Mouse (Mus musculus) liver, adult 2 months (tissue): ENCODE measurements around the gene Usp6nl. TPM values are rescaled to one million over a fixed set of nuclear protein-coding genes. Genes with fewer than 3 reads are reported as not detected.

ENCODE experiments used
- DNase-seq: peaks from one replicate; pipeline ENCODE4 v3.0.0-alpha.2; 2011; ENCODE audit warnings: low read depth, low spot score; ENCODE audit errors: extremely low read depth
- H3K27ac ChIP-seq: fragments of 200-500 bp; replicated peaks from 2 replicates; pipeline ENCODE4 v1.5.1; 2012; ENCODE audit warnings: low read depth, mild to moderate bottlenecking, control low read depth, inconsistent platforms, low read length; ENCODE audit not compliant: insufficient read depth
- H3K27me3 ChIP-seq: fragments of 200-500 bp; 2 replicates; pipeline ENCODE4 v1.6.1; 2012; ENCODE audit warnings: mild to moderate bottlenecking, moderate library complexity, low read length, inconsistent platforms; ENCODE audit not compliant: control insufficient read depth, insufficient read depth
- H3K36me3 ChIP-seq: fragments of 200-500 bp; 2 replicates; pipeline ENCODE4 v1.6.1; 2012; ENCODE audit warnings: low read length, inconsistent platforms; ENCODE audit not compliant: control insufficient read depth, insufficient read depth
- H3K4me1 ChIP-seq: fragments of 200-500 bp; 2 replicates; pipeline ENCODE4 v1.6.1; 2011; ENCODE audit warnings: low read length; ENCODE audit not compliant: control insufficient read depth, insufficient read depth
- H3K4me3 ChIP-seq: fragments of 200-500 bp; 2 replicates; pipeline ENCODE4 v1.5.1; 2011; ENCODE audit warnings: low read depth, mild to moderate bottlenecking, control low read depth, low read length, moderate library complexity; ENCODE audit not compliant: insufficient read depth
- H3K79me2 ChIP-seq: fragments of 200-500 bp; 2 replicates; pipeline ENCODE4 v1.6.1; 2012; ENCODE audit warnings: inconsistent platforms, mild to moderate bottlenecking, low read length, moderate library complexity; ENCODE audit not compliant: control insufficient read depth, insufficient read depth
- H3K9ac ChIP-seq: fragments of 200-500 bp; 2 replicates; pipeline ENCODE4 v1.6.1; 2012; ENCODE audit warnings: low read depth, mild to moderate bottlenecking, control low read depth, inconsistent platforms, low read length
- CTCF ChIP-seq: fragments of 200-500 bp; IDR thresholded peaks from 2 replicates; pipeline ENCODE4 v1.5.1; 2011; ENCODE audit warnings: low read depth, low read length, control low read depth
- POLR2A ChIP-seq: fragments of 200-500 bp; IDR thresholded peaks from 2 replicates; pipeline ENCODE4 v1.6.1; 2011; ENCODE audit warnings: low read length, control low read depth; ENCODE audit not compliant: insufficient read depth; ENCODE audit errors: extremely low read depth
- WGBS: fragments of 180-500 bp; shearing (Covaris S2); methylation state at CpG from one replicate; pipeline ENCODE4 v1.1.7; 2018; 5-methylcytosine and 5-hydroxymethylcytosine counted together
- polyA plus RNA-seq: library from polyadenylated mRNA; depleted of rRNA; stranded (reverse); fragments of >200 nt; gene quantifications from 2 replicates; pipeline ENCODE4 v1.2.3, GENCODE M21; 2012
- total RNA-seq: library from RNA; depleted of rRNA; stranded (reverse); fragments of >200 nt; gene quantifications from 2 replicates; pipeline ENCODE4 v1.2.3, GENCODE M21; 2014

The Usp6nl gene
- total and polyA plus RNA-seq, 2 experiments = 7.6 to 7.9 TPM

- WGBS = 80% methylated on average over 7 of the region's 7 CpGs
- Histone ChIP-seq H3K9ac (0 out of 2 replicates have a peak overlapping the region, but pooled peaks have one; percentile 6), H3K79me2 (peaks cover 44% of the 10 kb centered on the region; the same call in 1 of the 2 replicates), H3K27ac (no peak overlapping the region), H3K27me3 (no peaks in the 10 kb centered on the region), H3K36me3 (no peaks in the 10 kb centered on the region), H3K4me3 (no peak overlapping the region), H3K4me1 (peaks cover 13% of the 10 kb centered on the region)
- TF ChIP-seq POLR2A = no peak
- TF ChIP-seq CTCF = no peak
- no peak for DNase-seq
Measured at GRCm38 (mm10) chr2:6341496-6341895, 19.0 kb downstream of the Usp6nl start.

GRCm38 (mm10) chr2:6349256-6350092, 27.0 kb downstream of the Usp6nl start:
- Histone ChIP-seq H3K27ac (no peak overlapping the region), H3K9ac (no peak overlapping the region), H3K4me1 (peaks cover 4% of the 10 kb centered on the region), H3K36me3 (no peaks in the 10 kb centered on the region), H3K79me2 (peaks cover 30% of the 10 kb centered on the region; the same call in 1 of the 2 replicates), H3K4me3 (no peak overlapping the region), H3K27me3 (no peaks in the 10 kb centered on the region)
- TF ChIP-seq POLR2A (no peak), CTCF (no peak)
- 75% methylated on average over 11 of the region's 11 CpGs for WGBS
- DNase-seq = no peak

DNA sequence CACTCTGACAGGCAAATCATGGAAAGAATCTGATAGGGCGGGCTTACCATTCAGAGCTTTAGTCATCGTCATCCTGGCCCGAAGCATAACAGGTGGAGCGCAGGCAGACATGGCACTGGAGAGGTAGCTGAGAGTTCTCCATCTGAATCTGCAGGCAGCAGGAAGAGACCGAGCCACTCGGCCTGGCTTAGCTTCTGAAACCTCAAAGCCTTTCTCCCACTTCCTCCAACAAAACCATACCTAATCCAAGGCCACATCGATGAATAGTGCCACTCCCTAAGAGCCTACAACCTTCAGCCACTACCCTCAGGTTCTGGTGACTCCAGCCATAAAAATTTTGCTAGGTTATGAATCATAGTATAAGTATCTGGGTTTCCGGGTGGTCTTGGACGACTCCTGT, 27.7 kb downstream of the Usp6nl start:
- 92% methylated on average over 9 of the region's 9 CpGs for WGBS
- DNase-seq = no peak
- H3K27me3 ChIP-seq = no peaks in the 10 kb centered on the region
- H3K4me1 ChIP-seq = peaks cover 4% of the 10 kb centered on the region
- H3K36me3 ChIP-seq = no peaks in the 10 kb centered on the region
- H3K27ac ChIP-seq = no peak overlapping the region
- no peak overlapping the region for H3K9ac ChIP-seq
- H3K79me2 ChIP-seq = peaks cover 27% of the 10 kb centered on the region; the same call in 1 of the 2 replicates
- H3K4me3 ChIP-seq = no peak overlapping the region
- no peak for TF ChIP-seq CTCF

DNA sequence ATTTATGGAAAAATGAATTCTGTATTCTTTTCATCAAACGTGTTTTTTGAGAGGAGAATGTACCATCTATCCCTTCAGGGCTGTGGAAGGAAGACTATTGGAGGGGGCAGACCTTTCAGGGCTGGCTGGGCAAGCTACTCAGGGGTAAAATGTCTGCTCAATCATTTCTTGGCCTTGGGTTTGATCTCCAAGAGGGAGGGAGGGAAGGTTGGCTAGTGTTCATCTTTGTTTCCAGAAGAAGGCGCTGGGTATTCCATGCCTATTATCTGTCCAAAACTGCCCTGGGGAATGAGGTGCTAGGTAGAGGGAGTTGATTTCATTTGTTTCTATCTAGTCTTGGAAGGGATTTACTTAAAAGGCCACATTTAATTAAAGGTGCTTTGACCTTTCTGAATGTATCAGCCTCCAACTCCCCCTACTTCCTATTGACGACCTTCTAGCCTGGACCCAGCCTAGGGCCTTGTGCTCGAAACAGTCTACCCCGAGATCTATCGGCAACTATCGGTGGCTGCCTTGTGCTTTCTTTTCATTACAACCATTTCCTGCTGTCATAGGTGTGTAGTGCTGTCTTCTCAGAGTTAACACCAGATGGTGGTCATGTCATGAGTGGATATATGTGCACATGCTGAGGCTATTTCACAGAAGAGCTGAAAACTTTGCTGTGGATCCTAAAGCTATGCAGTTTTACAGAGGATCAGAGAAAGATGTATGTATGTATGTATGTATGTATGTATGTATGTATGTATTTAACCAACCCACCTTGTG, 28.6 kb downstream of the Usp6nl start:
- H3K36me3 ChIP-seq = no peaks in the 10 kb centered on the region
- H3K27ac ChIP-seq = no peak overlapping the region
- WGBS = 80% methylated on average over 7 of the region's 7 CpGs
- H3K9ac ChIP-seq = no peak overlapping the region
- no peak for DNase-seq
- H3K27me3 ChIP-seq = no peaks in the 10 kb centered on the region
- peaks cover 19% of the 10 kb centered on the region; the same call in 1 of the 2 replicates for H3K79me2 ChIP-seq
- peaks cover 4% of the 10 kb centered on the region for H3K4me1 ChIP-seq
- no peak for TF ChIP-seq POLR2A
- no peak overlapping the region for H3K4me3 ChIP-seq

- no peaks in the 10 kb centered on the region for H3K36me3 ChIP-seq
- no peak overlapping the region for H3K4me3 ChIP-seq
- peak overlapping the region; percentile 20; the same call in 1 of the 2 replicates for H3K9ac ChIP-seq
- peak; percentile 70 for DNase-seq
- H3K4me1 ChIP-seq = peaks cover 4% of the 10 kb centered on the region
- no peak for TF ChIP-seq POLR2A
- TF ChIP-seq CTCF = no peak
- whole genome bisulfite sequencing = 25% methylated on average over 14 of the region's 14 CpGs
- peaks cover 20% of the 10 kb centered on the region; the same call in 1 of the 2 replicates for H3K79me2 ChIP-seq
- no peak overlapping the region for H3K27ac ChIP-seq
- H3K27me3 ChIP-seq = no peaks in the 10 kb centered on the region
Measured at GRCm38 (mm10) chr2:6352541-6352971, 30.1 kb downstream of the Usp6nl start.
